Mouse (Mus musculus) lung, postnatal 0 days (tissue): ENCODE results near the gene Rgs3. TPM values are rescaled to one million over a fixed set of nuclear protein-coding genes. Genes with fewer than 3 reads are reported as not detected.

Experiments
- ATAC-seq: fragments of 200-750 bp; cut with Nextera tagmentation; 2 replicates; pipeline ENCODE4 v1.8.0; 2017; ENCODE audit warnings: moderate library complexity
- DNase-seq: peaks from one replicate; pipeline ENCODE4 v3.0.0-alpha.2; 2016; ENCODE audit warnings: low spot score
- H3K27ac ChIP-seq: fragments of 300-500 bp; sonication (generic); 2 replicates; pipeline ENCODE4 v1.5.1; 2014; ENCODE audit warnings: antibody characterized with exemption, mild to moderate bottlenecking, low read length, mixed read lengths
- H3K27me3 ChIP-seq: fragments of 300-500 bp; sonication (generic); replicated peaks from 2 replicates; pipeline ENCODE4 v1.6.1; 2014; ENCODE audit warnings: low read length, mixed read lengths; ENCODE audit not compliant: insufficient read depth
- H3K36me3 ChIP-seq: fragments of 300-500 bp; sonication (generic); 2 replicates; pipeline ENCODE4 v1.6.1; 2014; ENCODE audit warnings: low read length, mixed read lengths; ENCODE audit not compliant: insufficient read depth
- H3K4me1 ChIP-seq: fragments of 300-500 bp; sonication (generic); 2 replicates; pipeline ENCODE4 v1.6.1; 2014; ENCODE audit warnings: antibody characterized with exemption, low read depth, low read length, mixed read lengths; ENCODE audit not compliant: insufficient read depth
- H3K4me2 ChIP-seq: fragments of 300-500 bp; sonication (generic); replicated peaks from 2 replicates; pipeline ENCODE4 v1.6.1; 2014; ENCODE audit warnings: low read depth, mild to moderate bottlenecking, low read length, moderate library complexity, mixed read lengths
- H3K4me3 ChIP-seq: fragments of 300-500 bp; sonication (generic); 2 replicates; pipeline ENCODE4 v1.5.1; 2014; ENCODE audit warnings: low read depth, low read length
- H3K9ac ChIP-seq: fragments of 300-500 bp; sonication (generic); replicated peaks from 2 replicates; pipeline ENCODE4 v1.6.1; 2014; ENCODE audit warnings: low read depth, mild to moderate bottlenecking
- H3K9me3 ChIP-seq: fragments of 300-500 bp; sonication (generic); 2 replicates; pipeline ENCODE4 v1.6.1; 2016; ENCODE audit warnings: low read length, mixed read lengths
- CTCF ChIP-seq: IDR thresholded peaks from 2 replicates; pipeline ENCODE4 v1.5.1; 2016; ENCODE audit warnings: antibody characterized with exemption, mild to moderate bottlenecking
- EP300 ChIP-seq: IDR thresholded peaks from 2 replicates; pipeline ENCODE4 v1.6.1; 2016; ENCODE audit warnings: antibody characterized with exemption, mild to moderate bottlenecking, control low read depth
- WGBS: fragments of 180-500 bp; shearing (Covaris S2); extraction: QIAGEN DNeasy Blood & Tissue Kit; methylation state at CpG from one replicate; pipeline ENCODE4 v1.1.7; 2014; 5-methylcytosine and 5-hydroxymethylcytosine counted together
- polyA plus RNA-seq: library from polyadenylated mRNA; unstranded; fragments of >200 nt; fragmentation: Nextera tagmentation; extraction: Ambion mirVana; gene quantifications from 2 replicates; pipeline ENCODE4 v1.2.1, GENCODE M21; 2015

Gene Rgs3
- polyA plus RNA-seq, 1 experiment from 2014 or later = 63.7 TPM

- Histone ChIP-seq H3K4me3 (no peak overlapping the region), H3K27me3 (no peaks in the 10 kb centered on the region), H3K9me3 (no peaks in the 10 kb centered on the region), H3K4me2 (no peak overlapping the region), H3K4me1 (peaks cover 36% of the 10 kb centered on the region; the same call in 1 of the 2 replicates), H3K9ac (no peak overlapping the region), H3K27ac (peak overlapping the region; percentile 75), H3K36me3 (no peaks in the 10 kb centered on the region)
- TF ChIP-seq CTCF = no peak
- TF ChIP-seq EP300 = no peak
- no peak for DNase-seq
- whole genome bisulfite sequencing = 50% methylated on average over 7 of the region's 7 CpGs
- ATAC-seq = peak; percentile 25
Measured at GRCm38 (mm10) chr4:62736421-62736820, 176.8 kb downstream of the Rgs3 start.

- H3K27ac ChIP-seq = peak overlapping the region; percentile 75
- no peaks in the 10 kb centered on the region for H3K27me3 ChIP-seq
- H3K36me3 ChIP-seq = no peaks in the 10 kb centered on the region
- H3K4me3 ChIP-seq = no peak overlapping the region
- no peak for DNase-seq
- no peak for ATAC-seq
- 46% methylated on average over 3 of the region's 3 CpGs for WGBS
- H3K4me1 ChIP-seq = peaks cover 36% of the 10 kb centered on the region; the same call in 1 of the 2 replicates
- H3K4me2 ChIP-seq = no peak overlapping the region
- H3K9me3 ChIP-seq = no peaks in the 10 kb centered on the region
- TF ChIP-seq CTCF (no peak), EP300 (no peak)
- H3K9ac ChIP-seq = no peak overlapping the region
Measured at GRCm38 (mm10) chr4:62736904-62737303, 177.3 kb downstream of the Rgs3 start.

GRCm38 (mm10) chr4:62737983-62738695 is 178.5 kb downstream of the Rgs3 start:
- peak; percentile 75 for ATAC-seq

GRCm38 (mm10) chr4:62738996-62739395 is 179.3 kb downstream of the Rgs3 start:
- ATAC-seq = no peak
- peaks cover 35% of the 10 kb centered on the region; the same call in 1 of the 2 replicates for H3K4me1 ChIP-seq
- no peak for TF ChIP-seq EP300
- TF ChIP-seq CTCF = no peak
- WGBS = 52% methylated on average over 3 of the region's 3 CpGs
- H3K27ac ChIP-seq = no peak overlapping the region
- no peak overlapping the region for H3K9ac ChIP-seq
- H3K27me3 ChIP-seq = no peaks in the 10 kb centered on the region
- no peak overlapping the region for H3K4me2 ChIP-seq
- no peak for DNase-seq
- H3K36me3 ChIP-seq = no peaks in the 10 kb centered on the region
- no peak overlapping the region for H3K4me3 ChIP-seq
- no peaks in the 10 kb centered on the region for H3K9me3 ChIP-seq

More at GRCm38 (mm10) chr4:62737983-62738695, 178.5 kb downstream of the Rgs3 start:
- H3K4me3 ChIP-seq = no peak overlapping the region
- peaks cover 34% of the 10 kb centered on the region; the same call in 1 of the 2 replicates for H3K4me1 ChIP-seq
- WGBS = 16% methylated on average over 9 of the region's 9 CpGs
- H3K4me2 ChIP-seq = peak overlapping the region; percentile 19; the same call in 1 of the 2 replicates
- H3K27ac ChIP-seq = peak overlapping the region; percentile 78
- peak; percentile 84 for DNase-seq
- H3K27me3 ChIP-seq = no peaks in the 10 kb centered on the region
- H3K36me3 ChIP-seq = no peaks in the 10 kb centered on the region
- no peak overlapping the region for H3K9ac ChIP-seq
- TF ChIP-seq EP300 = no peak; the same call in 1 of the 2 replicates
- no peak; the same call in 1 of the 2 replicates for TF ChIP-seq CTCF
- no peaks in the 10 kb centered on the region for H3K9me3 ChIP-seq

GRCm38 (mm10) chr4:62739591-62739990 is 179.9 kb downstream of the Rgs3 start:
- H3K27me3 ChIP-seq = no peaks in the 10 kb centered on the region
- H3K36me3 ChIP-seq = no peaks in the 10 kb centered on the region
- H3K9ac ChIP-seq = no peak overlapping the region
- no peak overlapping the region for H3K27ac ChIP-seq
- no peak for DNase-seq
- no peak for ATAC-seq
- H3K4me2 ChIP-seq = no peak overlapping the region
- WGBS = 98% methylated on average over 4 of the region's 4 CpGs
- H3K4me1 ChIP-seq = peaks cover 38% of the 10 kb centered on the region; the same call in 1 of the 2 replicates
- no peak for TF ChIP-seq CTCF
- no peak for TF ChIP-seq EP300
- H3K4me3 ChIP-seq = no peak overlapping the region
- no peaks in the 10 kb centered on the region for H3K9me3 ChIP-seq

- Histone ChIP-seq H3K4me1 (peaks cover 35% of the 10 kb centered on the region; the same call in 1 of the 2 replicates), H3K4me2 (no peak overlapping the region), H3K36me3 (no peaks in the 10 kb centered on the region), H3K27ac (no peak overlapping the region), H3K9me3 (no peaks in the 10 kb centered on the region), H3K27me3 (no peaks in the 10 kb centered on the region), H3K9ac (no peak overlapping the region), H3K4me3 (no peak overlapping the region)
- TF ChIP-seq CTCF (no peak), EP300 (no peak)
- DNase-seq (no peak), ATAC-seq (no peak)
- WGBS = 76% methylated on average over 6 of the region's 6 CpGs
Measured at GRCm38 (mm10) chr4:62740282-62741054, 180.8 kb downstream of the Rgs3 start.
